Mouse (Mus musculus): ENCODE measurements around the gene Gpr39.
"Not testable (repeated sequence)": the region's sequence is repeated elsewhere in the genome, so short reads cannot be mapped to it uniquely, and the experiment has no call there.

Gpr39 gene

GRCm38 (mm10) chr1:125676790-125677273, at the start of gene Gpr39:
TSS of gene Gpr39 (plus strand) at chr1:125676995.
- no peak for DNase-seq (ENCODE audit: low read depth)

GRCm38 (mm10) chr1:125639501-125640253, 37.1 kb upstream of the Gpr39 start:
- no peak for DNase-seq (ENCODE audit: low read depth)

DNA sequence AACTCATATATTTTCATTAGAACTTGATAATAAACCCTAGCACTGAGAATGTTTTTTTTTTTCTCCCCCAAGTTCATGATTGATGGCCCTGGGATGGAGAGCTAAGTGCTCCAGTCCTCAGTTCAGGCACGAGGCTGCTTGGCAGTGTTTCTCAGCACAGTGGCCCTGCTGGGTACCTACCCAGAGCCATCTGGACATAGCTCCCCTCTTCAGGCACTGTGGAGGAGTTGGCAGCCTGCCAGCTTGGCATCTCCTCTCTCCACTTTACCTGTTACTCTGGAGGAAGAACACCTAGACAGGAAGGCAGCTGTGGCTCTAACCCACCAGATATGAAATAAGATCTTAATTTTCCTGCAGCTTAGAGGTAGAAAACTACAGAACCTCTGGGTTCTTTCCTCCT, 33.2 kb upstream of the Gpr39 start:
- no peak for DNase-seq (ENCODE audit: low read depth)

- not testable (repeated sequence) for DNase-seq (ENCODE audit: low read depth)
Measured at GRCm38 (mm10) chr1:125646816-125647215, 30.0 kb upstream of the Gpr39 start.

DNA sequence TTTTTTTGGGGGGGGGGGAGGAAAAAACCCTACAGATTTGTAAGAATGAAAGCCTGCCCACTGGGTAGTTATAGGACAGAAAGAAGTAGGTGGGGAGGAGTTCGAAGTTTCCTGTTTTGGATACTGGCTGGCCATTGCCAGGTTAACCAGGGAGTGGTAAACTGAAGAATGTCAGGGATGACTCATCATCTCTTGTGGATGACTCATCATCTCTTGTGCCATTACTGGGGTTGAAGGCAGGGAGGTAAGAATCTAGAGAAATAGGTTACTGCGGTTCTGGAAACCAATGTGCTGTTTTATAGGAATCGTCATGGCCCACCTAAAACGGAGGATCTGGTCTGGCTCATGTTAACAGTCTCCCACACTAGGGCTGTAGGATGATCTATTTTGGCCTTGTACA, 28.8 kb upstream of the Gpr39 start:
- no peak for DNase-seq (ENCODE audit: low read depth)

DNA sequence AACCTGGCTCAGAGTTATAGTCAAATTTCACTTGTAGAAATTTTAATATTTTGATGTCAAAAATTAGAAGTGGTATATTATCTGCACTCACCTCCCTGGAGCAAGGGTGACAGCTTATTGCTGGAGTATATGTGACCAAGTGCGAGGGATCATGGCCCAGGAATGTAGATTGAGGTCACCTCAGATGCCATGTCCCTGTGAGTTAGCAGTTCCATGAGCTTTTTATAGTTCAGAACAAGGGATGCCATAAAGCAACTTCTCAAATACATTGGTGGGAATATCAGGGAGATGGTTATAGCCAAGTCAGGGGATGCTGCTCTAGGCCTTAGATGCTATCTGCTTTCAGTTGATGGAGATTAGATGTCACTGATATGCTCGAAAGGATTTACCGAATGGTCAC, 27.7 kb upstream of the Gpr39 start:
- DNase-seq (ENCODE audit: low read depth): no peak

GRCm38 (mm10) chr1:125652836-125653594, 23.8 kb upstream of the Gpr39 start:
- DNase-seq (ENCODE audit: low read depth): no peak

DNA sequence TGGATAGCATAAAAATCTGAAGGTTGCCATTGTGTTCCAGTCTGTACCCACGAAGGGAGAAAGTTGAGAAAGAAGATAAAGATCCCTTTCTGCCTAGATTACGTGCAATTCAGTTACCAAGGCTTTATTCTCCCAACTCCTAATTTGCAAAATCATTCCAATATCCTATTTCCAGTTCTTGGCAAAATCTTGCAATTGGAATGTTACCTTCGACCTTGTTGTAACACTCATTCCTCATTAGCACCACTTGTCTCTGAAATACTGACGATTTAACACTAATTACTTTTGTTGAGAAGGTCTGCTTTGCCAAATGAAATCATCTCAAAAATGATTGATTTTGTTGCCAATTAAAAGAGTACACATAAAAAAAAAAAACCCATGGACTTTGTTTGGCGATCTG, 19.4 kb upstream of the Gpr39 start:
- no peak for DNase-seq (ENCODE audit: low read depth)

GRCm38 (mm10) chr1:125660151-125660550, 16.6 kb upstream of the Gpr39 start:
- no peak for DNase-seq (ENCODE audit: low read depth)

- no peak for DNase-seq (ENCODE audit: low read depth)
Measured at GRCm38 (mm10) chr1:125660901-125661300, 15.9 kb upstream of the Gpr39 start.

DNA sequence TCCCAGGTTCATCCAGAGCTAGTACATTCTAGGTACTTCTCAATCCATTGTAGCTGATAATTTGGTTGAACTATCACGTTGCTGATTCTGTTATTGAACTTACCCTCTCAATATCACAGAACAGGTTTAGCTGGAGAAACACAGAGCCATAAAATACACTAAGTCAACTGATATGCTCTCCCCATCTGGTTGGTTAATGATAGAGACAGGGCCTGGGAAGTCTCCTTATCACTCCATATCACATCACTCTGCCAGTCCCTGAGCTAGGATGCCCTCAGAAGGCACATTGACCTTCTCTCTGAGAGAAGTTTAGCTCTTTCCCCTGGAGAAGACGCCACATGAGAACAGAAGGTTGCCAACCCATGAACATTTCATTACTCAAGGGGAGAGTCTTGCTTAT, 14.7 kb upstream of the Gpr39 start:
- DNase-seq (ENCODE audit: low read depth): no peak

DNA sequence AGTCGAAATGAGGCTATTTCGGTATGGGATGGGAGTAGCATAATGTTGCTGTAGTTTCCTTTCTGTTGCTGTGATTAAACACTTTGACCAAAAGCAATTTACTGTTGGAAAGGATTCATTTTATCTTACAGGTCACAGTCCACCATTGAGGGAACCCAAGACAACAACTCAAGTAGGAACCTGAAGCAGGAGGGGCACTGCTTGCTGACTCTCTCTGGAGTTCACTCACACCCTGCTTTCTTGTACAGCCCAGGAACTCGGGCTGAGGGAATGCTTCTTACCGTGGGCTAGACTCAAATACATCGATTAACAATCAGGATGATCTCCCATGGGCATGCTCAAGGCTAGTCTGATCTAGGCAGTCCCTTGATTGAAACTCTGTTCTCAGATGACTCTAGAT, 14.1 kb upstream of the Gpr39 start:
- DNase-seq (ENCODE audit: low read depth): no peak

- no peak for DNase-seq (ENCODE audit: low read depth)
Measured at GRCm38 (mm10) chr1:125663104-125663503, 13.7 kb upstream of the Gpr39 start.

GRCm38 (mm10) chr1:125665127-125665637, 11.6 kb upstream of the Gpr39 start:
- no peak for DNase-seq (ENCODE audit: low read depth)

- no peak for DNase-seq (ENCODE audit: low read depth)
Measured at GRCm38 (mm10) chr1:125669035-125669434, 7.8 kb upstream of the Gpr39 start.

DNA sequence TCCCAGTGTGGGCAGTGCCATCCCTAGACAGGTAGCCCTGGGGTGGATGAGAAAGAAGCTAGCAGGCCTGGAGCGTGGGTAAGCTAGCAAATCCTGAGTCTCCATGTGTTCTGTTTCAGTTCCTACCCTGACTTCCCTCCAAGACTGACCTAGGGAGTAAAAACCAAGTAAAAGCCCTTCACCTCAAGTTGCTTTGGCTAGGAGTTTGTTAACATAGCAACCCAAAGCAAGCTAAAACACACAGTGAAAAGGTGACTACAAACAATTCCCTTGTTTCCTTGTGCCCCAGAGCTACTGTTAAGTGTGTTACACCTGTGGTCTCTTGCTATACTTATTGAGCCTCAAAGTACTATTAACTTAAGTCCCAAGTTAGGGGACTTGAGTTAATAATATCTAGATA, 1.6 kb upstream of the Gpr39 start:
- no peak for DNase-seq (ENCODE audit: low read depth)

GRCm38 (mm10) chr1:125677286-125677685, 491 bp downstream of the Gpr39 start:
- DNase-seq (ENCODE audit: low read depth): no peak

DNA sequence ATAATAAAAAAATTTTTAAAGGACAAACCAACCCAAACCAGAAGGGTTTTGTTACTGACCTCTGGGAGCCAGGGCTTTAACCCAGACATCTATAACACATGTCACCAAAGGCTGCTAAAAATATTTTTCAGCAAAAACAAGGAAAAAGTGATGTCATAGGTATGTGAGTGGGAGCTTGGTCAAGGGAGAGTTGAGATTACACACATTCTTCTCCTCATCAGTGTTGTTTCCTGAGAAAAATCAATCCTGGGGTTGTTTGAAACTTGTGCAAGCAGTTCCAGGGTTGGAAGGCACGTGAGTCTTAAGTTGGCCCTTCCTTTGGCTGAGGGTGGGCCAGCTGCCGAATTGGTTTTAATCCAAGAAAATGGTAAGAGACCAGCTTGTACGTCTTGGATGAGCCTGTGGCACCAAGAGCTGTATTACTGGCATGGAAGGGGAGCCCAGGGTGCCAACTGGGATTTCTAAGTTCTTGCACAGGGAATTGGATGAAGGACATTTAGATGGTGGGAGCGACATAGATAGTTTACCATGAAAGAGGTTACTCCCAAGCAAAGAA, 2.8 kb downstream of the Gpr39 start:
- no peak for DNase-seq (ENCODE audit: low read depth)

GRCm38 (mm10) chr1:125684423-125684822, 7.6 kb downstream of the Gpr39 start:
- no peak for DNase-seq (ENCODE audit: low read depth)

DNA sequence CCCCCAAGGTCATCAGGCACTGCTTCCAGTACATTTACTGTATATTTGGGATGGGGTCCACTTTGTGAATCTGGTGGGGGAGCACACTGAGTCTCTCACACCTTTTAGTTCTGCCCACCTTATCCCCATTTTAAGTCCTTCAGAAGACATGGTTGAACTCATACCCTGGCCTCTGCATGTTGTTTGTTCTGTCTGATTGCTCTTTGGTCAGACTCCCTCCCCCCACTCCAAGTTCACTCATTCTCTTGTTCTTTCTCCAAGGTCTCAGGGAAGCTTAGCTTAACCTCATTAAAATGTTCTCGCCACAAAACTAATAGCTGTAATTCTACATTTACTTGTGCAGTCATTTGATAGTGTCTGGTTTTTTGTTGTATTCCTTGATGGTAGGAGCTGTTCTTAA, 8.5 kb downstream of the Gpr39 start:
- no peak for DNase-seq (ENCODE audit: low read depth)

GRCm38 (mm10) chr1:125687701-125688420, 11.1 kb downstream of the Gpr39 start:
- DNase-seq (ENCODE audit: low read depth): no peak

DNA sequence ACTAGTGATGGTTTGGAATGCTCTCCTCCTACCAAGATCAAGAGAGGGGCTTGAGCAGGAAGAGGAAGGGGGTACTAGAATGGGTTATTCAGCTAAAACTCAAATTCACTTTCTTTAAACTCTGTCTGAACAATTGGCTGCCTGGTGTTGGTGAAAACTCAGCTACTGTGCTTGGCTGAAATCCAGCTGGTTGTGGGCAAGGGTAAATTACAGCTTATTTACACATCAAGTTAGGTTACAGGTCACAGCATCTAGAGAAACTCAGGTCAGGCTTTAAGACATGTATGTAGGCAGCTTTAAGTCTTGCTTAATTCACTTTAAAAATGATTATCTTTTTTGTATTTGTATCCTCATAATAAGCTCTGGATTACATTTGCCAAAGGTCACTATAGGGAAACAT, 16.7 kb downstream of the Gpr39 start:
- DNase-seq (ENCODE audit: low read depth): no peak

All from c-Kit-positive CD71-positive TER-119-negative erythroid progenitor cells, embryonic 14.5 days (primary cell).